ENCODE assay signal across 26 mouse cellular contexts in the genomic region with DNA sequence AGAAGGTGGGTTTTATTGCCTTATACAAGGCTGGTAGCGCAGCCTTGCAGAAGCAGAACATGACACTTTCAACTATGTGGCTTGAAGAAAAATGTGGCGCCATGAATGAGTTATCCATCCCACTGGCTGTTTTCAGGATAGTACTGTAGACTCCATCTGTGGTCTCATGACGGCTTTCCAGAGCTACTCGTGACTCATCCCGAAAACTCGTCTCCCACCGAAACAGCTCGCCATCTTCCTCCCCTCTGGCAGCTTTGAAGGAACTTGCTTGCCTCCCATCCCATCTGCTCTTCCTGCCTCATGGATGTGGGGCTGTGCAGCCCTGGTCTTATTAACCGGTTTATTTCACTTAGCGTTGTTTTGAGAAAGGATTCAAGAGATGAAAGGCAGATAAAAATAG. TPM values are rescaled to one million over a fixed set of nuclear protein-coding genes. Genes with fewer than 3 reads are reported as not detected.
DNase-seq lines count a peak whose midpoint lies in the region; ATAC-seq lines count a peak whose summit lies in the region.
"Had no signal": no experiment of that assay in that cellular context is flagged by ENCODE, and none has a peak within 500 bp of the region (broad histone marks: within the 10 kb centered on the region; RNA-seq: fewer than 3 reads in every experiment).

No protein-coding gene starts in this region.

- H3K9me3 ChIP-seq in liver, embryonic 16.5 days (replicated peaks; ENCODE audit: control insufficient read depth, low read length) = no peaks in the 10 kb centered on the region
- H3K9me3 ChIP-seq: embryonic facial prominence, embryonic 15.5 days; heart, embryonic 15.5 days; hindbrain, embryonic 12.5 days; limb, embryonic 13.5 days had no signal

- no peak overlapping the region for H3K4me2 ChIP-seq in liver, embryonic 16.5 days (ENCODE audit: low read depth, low read length)
- H3K4me2 ChIP-seq: embryonic facial prominence, embryonic 15.5 days; forebrain, embryonic 13.5 days; heart, embryonic 15.5 days; hindbrain, embryonic 12.5 days; limb, embryonic 13.5 days had no signal

- ATAC-seq in frontal cortex, adult (ENCODE audit: low TSS enrichment) = peak; percentile 57; the same call in 1 of the 2 replicates
- ATAC-seq in liver, embryonic 16.5 days (ENCODE audit: low read depth) = no peak
- no peak for ATAC-seq in granulocyte monocyte progenitor cell, adult 5-6 weeks (replicated peaks; ENCODE audit: poor library complexity, severe bottlenecking)
- ATAC-seq: forebrain, embryonic 13.5 days; intestine, embryonic 16.5 days had no signal

- no peak overlapping the region for H3K9ac ChIP-seq in liver, embryonic 16.5 days (ENCODE audit: low read depth, low read length)
- H3K9ac ChIP-seq: embryonic facial prominence, embryonic 15.5 days; forebrain, embryonic 13.5 days; heart, embryonic 15.5 days; hindbrain, embryonic 12.5 days; limb, embryonic 13.5 days had no signal

- no peak for DNase-seq in frontal cortex, postnatal 14 days (ENCODE audit: low spot score in 2 of 2)
- DNase-seq in right cerebral cortex, adult 18-20 months = peak; percentile 5
- DNase-seq in right cerebral cortex, postnatal 10 days (ENCODE audit: low spot score in 2 of 2) = no peak
- no peak for DNase-seq in adrenal gland, postnatal 25 days
- DNase-seq: adrenal gland, postnatal 14 days; cerebellum, adult 18-20 months; cerebellum, postnatal 10 days; kidney, adult 9 months; kidney, postnatal 10 days; lung, adult 2 months; lung, postnatal 14 days; midbrain, embryonic 14.5 days; right cerebral cortex, postnatal 4 days; thymus, postnatal 4 days had no signal

- H3K4me1 ChIP-seq in liver, embryonic 16.5 days (ENCODE audit: control insufficient read depth, low read depth, low read length) = peaks cover 33% of the 10 kb centered on the region
- H3K4me1 ChIP-seq: heart, embryonic 15.5 days had no signal

- peak overlapping the region; percentile 96 for H3K27ac ChIP-seq in liver, embryonic 16.5 days (ENCODE audit: low read length)
- H3K27ac ChIP-seq: embryonic facial prominence, embryonic 15.5 days; forebrain, embryonic 13.5 days; heart, embryonic 15.5 days; hindbrain, embryonic 12.5 days; limb, embryonic 13.5 days had no signal

- WGBS in liver, embryonic 16.5 days (ENCODE audit: insufficient replicate concordance) = 83% methylated on average over 10 of the region's 10 CpGs

- no peaks in the 10 kb centered on the region for H3K36me3 ChIP-seq in liver, embryonic 16.5 days (ENCODE audit: control insufficient read depth, insufficient read depth)
- H3K36me3 ChIP-seq: embryonic facial prominence, embryonic 10.5 days; embryonic facial prominence, embryonic 15.5 days; heart, embryonic 15.5 days; hindbrain, embryonic 12.5 days; limb, embryonic 13.5 days had no signal

- H3K27me3 ChIP-seq in liver, embryonic 16.5 days (ENCODE audit: control insufficient read depth, insufficient read depth, low read depth, low read length) = peaks cover 5% of the 10 kb centered on the region; the same call in 1 of the 2 replicates
- H3K27me3 ChIP-seq: embryonic facial prominence, embryonic 15.5 days; forebrain, embryonic 13.5 days had no signal

- H3K4me3 ChIP-seq in liver, embryonic 16.5 days (ENCODE audit: low read depth, low read length) = no peak overlapping the region
- H3K4me3 ChIP-seq: embryonic facial prominence, embryonic 10.5 days; embryonic facial prominence, embryonic 15.5 days; forebrain, embryonic 13.5 days; heart, embryonic 15.5 days; hindbrain, embryonic 12.5 days; limb, embryonic 13.5 days had no signal

RNA-seq across cellular contexts. Expression of a gene that starts 48.9 kb away (rescaled TPM):
- polyA plus RNA-seq in liver, embryonic 16.5 days (2015; fragmentation: Nextera tagmentation; extraction: Ambion mirVana) = 0.37 and 0.61 TPM in 2 replicates
- total RNA-seq in granulocyte monocyte progenitor cell, adult 5-6 weeks (2014; fragmentation: Nextera tagmentation) = not detected in 2 replicates
- total RNA-seq in granulocyte monocyte progenitor cell, adult 5-6 weeks (2017) = not detected in 2 replicates
- not detected in 2 replicates for total RNA-seq in adrenal gland, postnatal 25 days (2021)
- total RNA-seq: heart, adult 8-10 months; MEL had no signal
